Mouse (Mus musculus): Measurements from ENCODE around the gene Vmn2r23. TPM values are rescaled to one million over a fixed set of nuclear protein-coding genes. Genes with fewer than 3 reads are reported as not detected.
"Not testable (repeated sequence)": the region's sequence is repeated elsewhere in the genome, so short reads cannot be mapped to it uniquely, and the experiment has no call there.

Vmn2r23 gene
- not detected in 2 replicates for polyA plus RNA-seq (2014; fragmentation: Nextera tagmentation; extraction: Ambion mirVana)

GRCm38 (mm10) chr6:123702370-123702769 is at the start of gene Vmn2r23:
TSS of gene Vmn2r23 (plus strand) at chr6:123702670.
- no peak within 1 kb of the TSS for H3K27ac ChIP-seq
- H3K36me3 ChIP-seq (replicated peaks; ENCODE audit: control insufficient read depth, insufficient read depth): no peaks in the 10 kb centered on the region
- no peak within 1 kb of the TSS for H3K4me3 ChIP-seq (replicated peaks; ENCODE audit: low read length)
- no peaks in the 10 kb centered on the region for H3K9me3 ChIP-seq (ENCODE audit: control insufficient read depth, low read length)
- WGBS: 86% methylated on average over 1 of the region's 1 CpGs
- H3K4me2 ChIP-seq (replicated peaks): no peak within 1 kb of the TSS
- ATAC-seq (ENCODE audit: low FRiP score) (no peak), DNase-seq (ENCODE audit: low spot score) (no peak)
- no peak within 1 kb of the TSS for H3K9ac ChIP-seq
- no peaks in the 10 kb centered on the region for H3K4me1 ChIP-seq (replicated peaks; ENCODE audit: control insufficient read depth, insufficient read depth, low read length)
- H3K27me3 ChIP-seq (ENCODE audit: control insufficient read depth, insufficient read depth, low read length): no peaks in the 10 kb centered on the region

GRCm38 (mm10) chr6:123657040-123657439 is 45.4 kb upstream of the Vmn2r23 start:
- DNase-seq (ENCODE audit: low spot score) (peak; percentile 29), ATAC-seq (ENCODE audit: low FRiP score) (no peak)
- H3K9me3 ChIP-seq (ENCODE audit: control insufficient read depth, low read length): no peaks in the 10 kb centered on the region
- H3K36me3 ChIP-seq (replicated peaks; ENCODE audit: control insufficient read depth, insufficient read depth): no peaks in the 10 kb centered on the region
- no peak overlapping the region for H3K9ac ChIP-seq
- H3K4me2 ChIP-seq (replicated peaks): no peak overlapping the region
- no peak overlapping the region for H3K4me3 ChIP-seq (replicated peaks; ENCODE audit: low read length)
- no peaks in the 10 kb centered on the region for H3K27me3 ChIP-seq (ENCODE audit: control insufficient read depth, insufficient read depth, low read length)
- no peaks in the 10 kb centered on the region for H3K4me1 ChIP-seq (replicated peaks; ENCODE audit: control insufficient read depth, insufficient read depth, low read length)
- 63% methylated on average over 6 of the region's 6 CpGs for WGBS
- no peak overlapping the region for H3K27ac ChIP-seq

GRCm38 (mm10) chr6:123696639-123697038 is 5.8 kb upstream of the Vmn2r23 start:
- H3K9ac ChIP-seq; H3K4me2 ChIP-seq (replicated peaks); H3K27me3 ChIP-seq (ENCODE audit: control insufficient read depth, insufficient read depth, low read length); H3K4me1 ChIP-seq (replicated peaks; ENCODE audit: control insufficient read depth, insufficient read depth, low read length); H3K9me3 ChIP-seq (ENCODE audit: control insufficient read depth, low read length); H3K4me3 ChIP-seq (replicated peaks; ENCODE audit: low read length); DNase-seq (ENCODE audit: low spot score); H3K36me3 ChIP-seq (replicated peaks; ENCODE audit: control insufficient read depth, insufficient read depth); H3K27ac ChIP-seq: not testable (repeated sequence)
- 17% methylated on average over 1 of the region's 1 CpGs for WGBS
- 0 out of 2 replicates have a peak, but pooled peaks have one; percentile 34 for ATAC-seq (ENCODE audit: low FRiP score)

- Histone ChIP-seq H3K9me3 (ENCODE audit: control insufficient read depth, low read length) (no peaks in the 10 kb centered on the region), H3K36me3 (replicated peaks; ENCODE audit: control insufficient read depth, insufficient read depth) (no peaks in the 10 kb centered on the region), H3K27me3 (ENCODE audit: control insufficient read depth, insufficient read depth, low read length) (no peaks in the 10 kb centered on the region), H3K4me3 (replicated peaks; ENCODE audit: low read length) (no peak overlapping the region), H3K4me2 (replicated peaks) (no peak overlapping the region), H3K4me1 (replicated peaks; ENCODE audit: control insufficient read depth, insufficient read depth, low read length) (no peaks in the 10 kb centered on the region), H3K9ac (no peak overlapping the region), H3K27ac (no peak overlapping the region)
- DNase-seq (ENCODE audit: low spot score): no peak
- ATAC-seq (ENCODE audit: low FRiP score): peak; percentile 62; the same call in 1 of the 2 replicates
These were observed 5.3 kb upstream of the Vmn2r23 start for GRCm38 (mm10) chr6:123697213-123697612.

GRCm38 (mm10) chr6:123770031-123770430 is 67.6 kb downstream of the Vmn2r23 start:
- H3K9me3 ChIP-seq (ENCODE audit: control insufficient read depth, low read length): no peaks in the 10 kb centered on the region
- WGBS: 94% methylated on average over 3 of the region's 3 CpGs
- H3K9ac ChIP-seq: no peak overlapping the region
- no peak overlapping the region for H3K27ac ChIP-seq
- H3K27me3 ChIP-seq (ENCODE audit: control insufficient read depth, insufficient read depth, low read length): no peaks in the 10 kb centered on the region
- no peak for DNase-seq (ENCODE audit: low spot score)
- H3K4me2 ChIP-seq (replicated peaks): no peak overlapping the region
- ATAC-seq (ENCODE audit: low FRiP score): no peak
- no peaks in the 10 kb centered on the region for H3K36me3 ChIP-seq (replicated peaks; ENCODE audit: control insufficient read depth, insufficient read depth)
- no peak overlapping the region for H3K4me3 ChIP-seq (replicated peaks; ENCODE audit: low read length)
- no peaks in the 10 kb centered on the region for H3K4me1 ChIP-seq (replicated peaks; ENCODE audit: control insufficient read depth, insufficient read depth, low read length)

- Histone ChIP-seq H3K4me3 (replicated peaks; ENCODE audit: low read length) (no peak within 1 kb of the TSS), H3K36me3 (replicated peaks; ENCODE audit: control insufficient read depth, insufficient read depth) (no peaks in the 10 kb centered on the region), H3K27me3 (ENCODE audit: control insufficient read depth, insufficient read depth, low read length) (no peaks in the 10 kb centered on the region), H3K4me2 (replicated peaks) (no peak within 1 kb of the TSS), H3K27ac (no peak within 1 kb of the TSS), H3K9me3 (ENCODE audit: control insufficient read depth, low read length) (no peaks in the 10 kb centered on the region), H3K4me1 (replicated peaks; ENCODE audit: control insufficient read depth, insufficient read depth, low read length) (no peaks in the 10 kb centered on the region), H3K9ac (no peak within 1 kb of the TSS)
- WGBS: 71% methylated on average over 1 of the region's 1 CpGs
- DNase-seq (ENCODE audit: low spot score) (no peak), ATAC-seq (ENCODE audit: low FRiP score) (no peak)
These were observed 76.1 kb downstream of the Vmn2r23 start, which contains the start of gene Vmn2r24 for GRCm38 (mm10) chr6:123778579-123778978. TSS of gene Vmn2r24 (plus strand) at chr6:123778879.

GRCm38 (mm10) chr6:123784857-123785256 is 82.4 kb downstream of the Vmn2r23 start:
- DNase-seq (ENCODE audit: low spot score): no peak
- H3K4me1 ChIP-seq (replicated peaks; ENCODE audit: control insufficient read depth, insufficient read depth, low read length): no peaks in the 10 kb centered on the region
- no peak for ATAC-seq (ENCODE audit: low FRiP score)
- no peaks in the 10 kb centered on the region for H3K27me3 ChIP-seq (ENCODE audit: control insufficient read depth, insufficient read depth, low read length)
- no peak overlapping the region for H3K4me3 ChIP-seq (replicated peaks; ENCODE audit: low read length)
- H3K36me3 ChIP-seq (replicated peaks; ENCODE audit: control insufficient read depth, insufficient read depth): no peaks in the 10 kb centered on the region
- no peak overlapping the region for H3K9ac ChIP-seq
- 71% methylated on average over 2 of the region's 2 CpGs for WGBS
- H3K4me2 ChIP-seq (replicated peaks): no peak overlapping the region
- H3K27ac ChIP-seq: no peak overlapping the region
- H3K9me3 ChIP-seq (ENCODE audit: control insufficient read depth, low read length): no peaks in the 10 kb centered on the region

GRCm38 (mm10) chr6:123793746-123794145 is 91.3 kb downstream of the Vmn2r23 start:
- no peaks in the 10 kb centered on the region for H3K36me3 ChIP-seq (replicated peaks; ENCODE audit: control insufficient read depth, insufficient read depth)
- DNase-seq (ENCODE audit: low spot score) (no peak), ATAC-seq (ENCODE audit: low FRiP score) (no peak)
- no peak overlapping the region for H3K27ac ChIP-seq
- no peak overlapping the region for H3K9ac ChIP-seq
- no peaks in the 10 kb centered on the region for H3K27me3 ChIP-seq (ENCODE audit: control insufficient read depth, insufficient read depth, low read length)
- no peak overlapping the region for H3K4me2 ChIP-seq (replicated peaks)
- 44% methylated on average over 9 of the region's 9 CpGs for WGBS
- no peaks in the 10 kb centered on the region for H3K4me1 ChIP-seq (replicated peaks; ENCODE audit: control insufficient read depth, insufficient read depth, low read length)
- H3K4me3 ChIP-seq (replicated peaks; ENCODE audit: low read length): no peak overlapping the region
- no peaks in the 10 kb centered on the region for H3K9me3 ChIP-seq (ENCODE audit: control insufficient read depth, low read length)
